Mouse (Mus musculus): Measurements from ENCODE around the gene Fblim1. TPM values are rescaled to one million over a fixed set of nuclear protein-coding genes. Genes with fewer than 3 reads are reported as not detected.
A peak's percentile ranks its signal among the peaks of the same experiment; 100 is the strongest.
"Not testable (repeated sequence)": the region's sequence is repeated elsewhere in the genome, so short reads cannot be mapped to it uniquely, and the experiment has no call there.

Gene Fblim1
- polyA plus RNA-seq, 1 experiment from 2014 or later = 70.6 TPM

DNA sequence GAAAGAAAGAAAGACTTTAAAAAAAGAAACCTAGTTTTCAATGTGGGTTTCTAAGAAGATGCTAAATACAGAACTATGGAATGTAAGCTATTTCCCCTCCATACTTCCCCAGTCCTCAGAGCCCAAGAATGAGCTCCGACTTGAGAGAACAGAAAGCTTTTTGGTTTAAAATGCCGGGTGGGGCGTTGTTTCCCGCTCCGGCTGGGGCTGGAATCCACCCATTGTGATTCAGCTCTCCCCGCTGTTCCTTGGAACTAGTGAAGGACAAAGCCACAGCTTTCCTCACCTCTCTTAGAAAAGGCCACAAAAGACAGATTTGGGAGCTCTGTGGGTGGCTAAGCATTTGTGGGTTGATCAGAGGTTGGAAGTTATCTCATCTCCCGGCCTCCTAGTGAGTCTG, 40.6 kb downstream of the Fblim1 start:
- 50% methylated on average over 7 of the region's 7 CpGs for WGBS
- no peak overlapping the region for H3K9ac ChIP-seq
- no peaks in the 10 kb centered on the region for H3K27me3 ChIP-seq (replicated peaks)
- H3K4me2 ChIP-seq = no peak overlapping the region
- H3K9me3 ChIP-seq (replicated peaks) = no peaks in the 10 kb centered on the region
- no peaks in the 10 kb centered on the region for H3K36me3 ChIP-seq
- ATAC-seq (ENCODE audit: insufficient number of reproducible peaks, low FRiP score) = no peak
- no peak overlapping the region for H3K27ac ChIP-seq (ENCODE audit: poor library complexity, severe bottlenecking)
- no peak overlapping the region for H3K4me3 ChIP-seq
- H3K4me1 ChIP-seq (replicated peaks) = peaks cover 11% of the 10 kb centered on the region

DNA sequence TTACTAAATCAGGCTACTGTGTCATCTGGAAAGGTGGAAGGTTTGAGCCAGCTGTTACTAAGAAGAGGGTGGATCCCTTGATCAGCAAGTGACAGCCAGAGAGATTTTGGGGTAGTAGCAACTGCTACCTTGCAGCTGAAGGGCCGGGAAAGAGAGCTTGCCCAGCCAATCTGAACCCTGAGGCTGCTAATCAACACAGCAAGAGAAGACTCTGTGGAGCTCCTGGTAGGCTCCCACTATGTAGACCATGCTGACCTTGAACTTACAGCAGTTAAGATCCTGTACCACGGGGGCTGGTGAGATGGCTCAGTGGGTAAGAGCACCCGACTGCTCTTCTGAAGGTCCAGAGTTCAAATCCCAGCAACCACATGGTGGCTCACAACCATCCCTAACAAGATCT, 41.2 kb downstream of the Fblim1 start:
- Histone ChIP-seq H3K27me3 (replicated peaks) (no peaks in the 10 kb centered on the region), H3K36me3 (no peaks in the 10 kb centered on the region), H3K4me3 (no peak overlapping the region), H3K9me3 (replicated peaks) (no peaks in the 10 kb centered on the region), H3K9ac (no peak overlapping the region), H3K4me1 (replicated peaks) (peaks cover 5% of the 10 kb centered on the region; the same call in 1 of the 2 replicates), H3K27ac (ENCODE audit: poor library complexity, severe bottlenecking) (no peak overlapping the region), H3K4me2 (no peak overlapping the region)
- no peak for ATAC-seq (ENCODE audit: insufficient number of reproducible peaks, low FRiP score)
- WGBS = 76% methylated on average over 3 of the region's 3 CpGs

DNA sequence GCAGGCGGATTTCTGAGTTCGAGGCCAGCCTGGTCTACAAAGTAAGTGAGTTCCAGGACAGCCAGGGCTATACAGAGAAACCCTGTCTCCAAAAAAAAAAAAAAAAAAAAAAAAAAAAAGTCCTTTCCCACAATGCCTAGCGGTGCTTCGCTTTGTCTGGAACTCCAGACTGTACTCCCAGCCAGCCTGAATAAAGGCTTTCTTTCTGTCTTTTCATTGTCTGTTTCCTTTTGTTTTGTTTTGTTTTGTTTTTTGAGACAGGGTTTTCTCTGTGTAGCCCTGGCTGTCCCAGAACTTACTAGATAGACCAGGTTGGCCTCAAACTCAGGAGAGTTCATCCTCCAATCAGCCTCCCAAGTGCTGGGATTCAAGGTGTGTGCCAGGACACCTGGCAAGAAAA, 41.7 kb downstream of the Fblim1 start:
- WGBS = 83% methylated on average over 4 of the region's 4 CpGs
- H3K27ac ChIP-seq (ENCODE audit: poor library complexity, severe bottlenecking) = no peak overlapping the region
- ATAC-seq (ENCODE audit: insufficient number of reproducible peaks, low FRiP score) = no peak

GRCm38 (mm10) chr4:141562281-141562680, 43.6 kb downstream of the Fblim1 start:
- no peaks in the 10 kb centered on the region for H3K36me3 ChIP-seq
- no peaks in the 10 kb centered on the region for H3K9me3 ChIP-seq (replicated peaks)
- no peak for ATAC-seq (ENCODE audit: insufficient number of reproducible peaks, low FRiP score)
- H3K4me3 ChIP-seq = no peak overlapping the region
- H3K4me1 ChIP-seq (replicated peaks) = peaks cover 25% of the 10 kb centered on the region
- WGBS = 81% methylated on average over 11 of the region's 11 CpGs
- H3K9ac ChIP-seq = no peak overlapping the region
- H3K27me3 ChIP-seq (replicated peaks) = no peaks in the 10 kb centered on the region
- no peak overlapping the region for H3K4me2 ChIP-seq
- H3K27ac ChIP-seq (ENCODE audit: poor library complexity, severe bottlenecking) = no peak overlapping the region

More for the DNA sequence above, 41.7 kb downstream of the Fblim1 start:
- Histone ChIP-seq H3K36me3 (no peaks in the 10 kb centered on the region), H3K27me3 (replicated peaks) (no peaks in the 10 kb centered on the region), H3K9me3 (replicated peaks) (no peaks in the 10 kb centered on the region), H3K4me1 (replicated peaks) (peaks cover 9% of the 10 kb centered on the region; the same call in 1 of the 2 replicates), H3K4me3 (no peak overlapping the region), H3K9ac (no peak overlapping the region), H3K4me2 (no peak overlapping the region)

DNA sequence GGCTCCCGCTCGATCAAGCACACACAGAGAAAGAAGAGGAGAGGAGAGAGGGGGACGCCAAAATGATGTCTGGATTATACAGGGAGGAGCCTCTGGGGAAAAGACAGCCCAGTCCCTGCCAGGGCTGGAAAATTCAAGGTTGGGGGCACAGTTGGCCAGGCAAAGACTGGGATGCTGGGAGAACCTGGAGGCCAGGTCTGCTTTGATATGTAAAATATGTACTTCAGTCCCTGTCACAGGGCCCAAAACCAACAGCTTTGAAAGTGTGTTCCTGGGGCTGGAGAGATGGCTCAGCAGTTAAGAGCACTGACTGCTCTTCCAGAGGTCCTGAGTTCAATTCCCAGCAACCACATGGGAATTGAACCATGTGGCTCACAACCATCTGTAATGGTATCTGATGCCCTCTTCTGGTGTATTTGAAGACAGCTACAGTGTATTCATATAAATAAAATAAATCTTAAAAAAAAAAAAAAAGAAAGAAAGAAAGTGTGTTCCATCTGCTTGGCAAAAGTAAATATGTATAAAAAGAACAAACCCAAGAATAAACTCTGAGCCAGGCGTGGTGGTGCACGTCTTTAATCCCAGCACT, 44.5 kb downstream of the Fblim1 start:
- not testable (repeated sequence) for H3K9ac ChIP-seq; H3K27me3 ChIP-seq (replicated peaks); H3K36me3 ChIP-seq; H3K4me2 ChIP-seq; ATAC-seq (ENCODE audit: insufficient number of reproducible peaks, low FRiP score); H3K9me3 ChIP-seq (replicated peaks); H3K4me3 ChIP-seq; H3K27ac ChIP-seq (ENCODE audit: poor library complexity, severe bottlenecking)
- WGBS = 67% methylated on average over 5 of the region's 5 CpGs
- peaks cover 25% of the 10 kb centered on the region for H3K4me1 ChIP-seq (replicated peaks)

- WGBS = 3% methylated on average over 9 of the region's 9 CpGs
- Histone ChIP-seq H3K36me3 (no peaks in the 10 kb centered on the region), H3K9ac (peak overlapping the region; percentile 73)
These were observed 46.0 kb downstream of the Fblim1 start for GRCm38 (mm10) chr4:141559898-141560263.

DNA sequence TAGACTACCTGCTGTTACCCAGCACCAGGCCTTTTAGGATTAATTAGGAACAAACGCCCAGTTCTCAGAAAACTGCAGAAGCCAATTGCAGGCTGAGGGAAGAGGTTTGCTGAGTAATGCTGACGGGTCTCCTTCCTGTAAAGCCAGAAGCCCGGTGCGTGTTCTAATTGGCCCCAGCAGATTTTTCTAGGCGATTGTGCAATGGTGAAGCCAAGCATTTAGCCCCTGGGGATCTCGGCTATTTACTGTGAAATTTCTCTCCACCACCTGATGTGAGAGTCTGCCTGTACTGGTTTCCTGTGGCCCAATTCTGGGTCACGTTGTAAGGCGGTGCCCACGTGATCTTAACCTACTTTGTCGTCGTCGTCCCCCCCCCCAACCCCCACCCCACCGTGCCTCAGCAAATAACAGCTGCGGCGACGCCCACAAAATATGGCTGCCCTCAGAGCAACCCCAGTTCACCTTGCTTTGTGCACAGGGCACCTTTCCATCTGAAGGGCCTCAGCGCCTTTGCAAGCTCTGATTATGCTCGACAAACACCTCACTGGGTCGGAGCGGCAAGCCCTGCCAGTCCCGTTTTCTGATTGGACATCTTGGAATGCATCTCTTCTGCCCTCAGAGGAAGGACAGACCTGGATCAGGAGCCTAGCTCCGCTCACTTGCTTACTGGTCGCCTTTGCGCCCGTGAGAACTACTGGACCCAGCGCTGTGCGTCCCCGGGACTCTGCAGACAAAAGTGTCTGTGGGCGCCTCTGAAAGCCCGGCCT, 46.6 kb downstream of the Fblim1 start:
- ATAC-seq (ENCODE audit: insufficient number of reproducible peaks, low FRiP score) = peak; percentile 85
- under 1% methylated on average over 30 of the region's 30 CpGs for WGBS
- H3K4me3 ChIP-seq = peak overlapping the region; percentile 53
- H3K9ac ChIP-seq = peak overlapping the region; percentile 73
- H3K27me3 ChIP-seq (replicated peaks) = no peaks in the 10 kb centered on the region
- H3K27ac ChIP-seq (ENCODE audit: poor library complexity, severe bottlenecking) = peak overlapping the region; percentile 97
- no peaks in the 10 kb centered on the region for H3K9me3 ChIP-seq (replicated peaks)
- H3K4me2 ChIP-seq = peak overlapping the region; percentile 96
- peaks cover 24% of the 10 kb centered on the region for H3K4me1 ChIP-seq (replicated peaks)
- no peaks in the 10 kb centered on the region for H3K36me3 ChIP-seq

More at GRCm38 (mm10) chr4:141559898-141560263, 46.0 kb downstream of the Fblim1 start:
- no peaks in the 10 kb centered on the region for H3K9me3 ChIP-seq (replicated peaks)
- H3K4me2 ChIP-seq = peak overlapping the region; percentile 96
- peaks cover 24% of the 10 kb centered on the region for H3K4me1 ChIP-seq (replicated peaks)
- H3K27me3 ChIP-seq (replicated peaks) = no peaks in the 10 kb centered on the region
- peak; percentile 72 for ATAC-seq (ENCODE audit: insufficient number of reproducible peaks, low FRiP score)
- peak overlapping the region; percentile 53 for H3K4me3 ChIP-seq
- peak overlapping the region; percentile 97 for H3K27ac ChIP-seq (ENCODE audit: poor library complexity, severe bottlenecking)

GRCm38 (mm10) chr4:141558658-141559057, 47.2 kb downstream of the Fblim1 start:
- Histone ChIP-seq H3K4me1 (replicated peaks) (peaks cover 24% of the 10 kb centered on the region), H3K4me2 (peak overlapping the region; percentile 96), H3K27me3 (replicated peaks) (no peaks in the 10 kb centered on the region), H3K4me3 (peak overlapping the region; percentile 53), H3K9ac (peak overlapping the region; percentile 73), H3K9me3 (replicated peaks) (no peaks in the 10 kb centered on the region), H3K36me3 (no peaks in the 10 kb centered on the region), H3K27ac (ENCODE audit: poor library complexity, severe bottlenecking) (peak overlapping the region; percentile 97)
- ATAC-seq (ENCODE audit: insufficient number of reproducible peaks, low FRiP score) = no peak
- WGBS = 20% methylated on average over 16 of the region's 16 CpGs

DNA sequence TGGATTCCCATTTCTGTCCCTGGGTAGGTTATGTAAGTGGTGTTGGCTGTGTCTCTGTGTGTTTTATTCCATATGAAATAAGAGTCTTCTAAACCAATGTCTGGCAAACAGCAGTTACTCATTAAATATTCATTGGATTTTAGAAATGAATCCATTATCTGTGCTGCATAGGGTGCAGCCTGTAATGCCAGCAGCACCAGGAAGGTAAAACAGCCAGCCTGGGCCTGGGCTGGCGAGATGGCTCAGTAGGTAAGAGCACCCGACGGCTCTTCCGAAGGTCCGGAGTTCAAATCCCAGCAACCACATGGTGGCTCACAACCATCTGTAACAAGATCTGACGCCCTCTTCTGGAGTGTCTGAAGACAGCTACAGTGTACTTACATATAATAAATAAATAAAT, 49.7 kb downstream of the Fblim1 start:
- H3K4me2 ChIP-seq; H3K27ac ChIP-seq (ENCODE audit: poor library complexity, severe bottlenecking); H3K9me3 ChIP-seq (replicated peaks); H3K27me3 ChIP-seq (replicated peaks); H3K9ac ChIP-seq; ATAC-seq (ENCODE audit: insufficient number of reproducible peaks, low FRiP score); H3K36me3 ChIP-seq; H3K4me3 ChIP-seq: not testable (repeated sequence)
- 85% methylated on average over 6 of the region's 6 CpGs for WGBS
- H3K4me1 ChIP-seq (replicated peaks) = peaks cover 28% of the 10 kb centered on the region

DNA sequence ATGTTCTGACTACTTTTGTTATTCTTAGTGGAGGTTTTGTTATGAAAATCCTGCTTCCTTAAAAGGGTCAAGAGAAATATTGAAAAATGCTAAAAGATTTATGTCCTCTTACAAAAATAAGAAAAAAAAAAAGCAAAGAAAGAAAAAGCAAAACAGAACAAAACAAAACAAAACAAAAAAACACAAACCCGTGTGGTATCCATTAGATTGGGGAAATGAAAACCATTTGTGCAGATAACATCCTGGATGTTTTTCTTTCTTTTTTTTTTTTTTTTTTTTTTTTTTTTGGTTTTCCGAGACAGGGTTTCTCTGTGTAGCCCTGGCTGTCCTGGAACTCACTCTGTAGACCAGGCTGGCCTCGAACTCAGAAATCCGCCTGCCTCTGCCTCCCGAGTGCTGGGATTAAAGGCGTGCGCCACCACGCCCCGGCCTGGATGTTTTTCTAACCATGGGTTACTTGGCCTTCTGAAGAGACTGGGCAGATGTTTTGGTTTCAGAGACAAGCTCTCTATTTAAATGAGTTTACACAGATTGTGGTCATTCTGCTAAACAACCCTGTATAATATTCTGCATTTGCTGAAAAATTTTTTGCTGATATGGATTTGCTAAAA, 51.5 kb downstream of the Fblim1 start:
- H3K36me3 ChIP-seq; ATAC-seq (ENCODE audit: insufficient number of reproducible peaks, low FRiP score); H3K4me2 ChIP-seq; H3K27ac ChIP-seq (ENCODE audit: poor library complexity, severe bottlenecking); H3K4me3 ChIP-seq; H3K9me3 ChIP-seq (replicated peaks); H3K9ac ChIP-seq; H3K27me3 ChIP-seq (replicated peaks): not testable (repeated sequence)
- WGBS = 85% methylated on average over 8 of the region's 9 CpGs
- H3K4me1 ChIP-seq (replicated peaks) = peaks cover 24% of the 10 kb centered on the region

GRCm38 (mm10) chr4:141552484-141552883, 53.4 kb downstream of the Fblim1 start:
- no peak overlapping the region; the same call in 1 of the 2 replicates for H3K9ac ChIP-seq
- H3K9me3 ChIP-seq (replicated peaks) = no peaks in the 10 kb centered on the region
- peak; percentile 55; the same call in 1 of the 2 replicates for ATAC-seq (ENCODE audit: insufficient number of reproducible peaks, low FRiP score)
- H3K36me3 ChIP-seq = no peaks in the 10 kb centered on the region
- H3K4me1 ChIP-seq (replicated peaks) = peaks cover 7% of the 10 kb centered on the region; the same call in 1 of the 2 replicates
- WGBS = 24% methylated on average over 2 of the region's 2 CpGs
- no peak overlapping the region for H3K4me2 ChIP-seq
- H3K27ac ChIP-seq (ENCODE audit: poor library complexity, severe bottlenecking) = no peak overlapping the region
- H3K27me3 ChIP-seq (replicated peaks) = no peaks in the 10 kb centered on the region
- no peak overlapping the region for H3K4me3 ChIP-seq

Measured in heart, embryonic 12.5 days (tissue).